Mouse (Mus musculus) G1E (cell line): ENCODE measurements at regions not wholly inside any gene's neighbourhood (a gene's known extent, or its start where the extent isn't known, plus 50 kb on each side); places are given as distances from the start of the nearest gene placed in this dataset.

ENCODE experiments used
- CTCF ChIP-seq: IDR thresholded peaks from 2 replicates; pipeline ENCODE4 v1.5.1; 2012; ENCODE audit warnings: low read depth, low read length, inconsistent platforms, mixed read lengths
- GATA1 ChIP-seq: IDR thresholded peaks from 2 replicates; pipeline ENCODE4 v1.6.1; 2012; ENCODE audit warnings: borderline replicate concordance, low read length, inconsistent platforms, mixed read lengths
- TAL1 ChIP-seq: conservative IDR thresholded peaks from 2 replicates; pipeline ENCODE4 v1.6.1; 2012; ENCODE audit warnings: low read depth, low read length, inconsistent platforms, mixed read lengths

GRCm38 (mm10) chr4:10459603-10460002 lies 414.7 kb upstream of the 2610301B20Rik start:
- TF ChIP-seq CTCF (no peak), TAL1 (no peak), GATA1 (no peak)
